Mouse (Mus musculus): Measurements from ENCODE around the gene Olfr844. TPM values are rescaled to one million over a fixed set of nuclear protein-coding genes. Genes with fewer than 3 reads are reported as not detected.

Gene Olfr844
- polyA plus RNA-seq (2015; fragmentation: Nextera tagmentation; extraction: Ambion mirVana), result not detected in 2 replicates

- Histone ChIP-seq H3K27me3 (no peaks in the 10 kb centered on the region), H3K4me3 (no peak within 1 kb of the TSS), H3K4me1 (no peaks in the 10 kb centered on the region), H3K27ac (replicated peaks) (no peak within 1 kb of the TSS), H3K9me3 (peaks cover 5% of the 10 kb centered on the region; the same call in 1 of the 2 replicates), H3K4me2 (replicated peaks) (no peak within 1 kb of the TSS), H3K9ac (replicated peaks) (no peak within 1 kb of the TSS), H3K36me3 (no peaks in the 10 kb centered on the region)
- ATAC-seq (replicated peaks), result no peak
Measured at GRCm38 (mm10) chr9:19316047-19316446, at the start of gene Olfr844. Gene Olfr844 (plus strand): TSS chr9:19316347.

- H3K4me2 ChIP-seq (replicated peaks), result no peak within 1 kb of the TSS
- WGBS, result 80% methylated on average over 1 of the region's 1 CpGs
- H3K4me3 ChIP-seq, result no peak within 1 kb of the TSS
- no peaks in the 10 kb centered on the region for H3K36me3 ChIP-seq
- no peak within 1 kb of the TSS for H3K9ac ChIP-seq (replicated peaks)
- no peaks in the 10 kb centered on the region for H3K4me1 ChIP-seq
- H3K27me3 ChIP-seq, result no peaks in the 10 kb centered on the region
- no peak for ATAC-seq (replicated peaks)
- no peak within 1 kb of the TSS for H3K27ac ChIP-seq (replicated peaks)
- peaks cover 13% of the 10 kb centered on the region for H3K9me3 ChIP-seq
Measured at GRCm38 (mm10) chr9:19336157-19336556, 20.0 kb downstream of the Olfr844 start, which contains the start of gene Olfr845. Gene Olfr845 (plus strand): TSS chr9:19336457.

- WGBS, result 38% methylated on average over 1 of the region's 1 CpGs
- H3K36me3 ChIP-seq, result no peaks in the 10 kb centered on the region
- H3K9ac ChIP-seq (replicated peaks), result no peak within 1 kb of the TSS
- no peaks in the 10 kb centered on the region for H3K27me3 ChIP-seq
- no peak within 1 kb of the TSS for H3K4me3 ChIP-seq
- H3K9me3 ChIP-seq, result 0 out of 2 replicates have a peak, but pooled peaks cover 10% of the 10 kb centered on the region
- no peak for ATAC-seq (replicated peaks)
- no peaks in the 10 kb centered on the region for H3K4me1 ChIP-seq
- no peak within 1 kb of the TSS for H3K4me2 ChIP-seq (replicated peaks)
- H3K27ac ChIP-seq (replicated peaks), result no peak within 1 kb of the TSS
Measured at GRCm38 (mm10) chr9:19363905-19364304, 47.8 kb downstream of the Olfr844 start, which contains the start of gene Olfr846. Gene Olfr846 (minus strand): TSS chr9:19364005.

Other genes starting within 250 kb of the Olfr844 start
- not detected in 2 replicates for gene Olfr836, start 196.0 kb upstream of the Olfr844 start, polyA plus RNA-seq (2015; fragmentation: Nextera tagmentation; extraction: Ambion mirVana)
- gene Olfr837, start 180.0 kb upstream of the Olfr844 start, polyA plus RNA-seq (2015; fragmentation: Nextera tagmentation; extraction: Ambion mirVana), result not detected in 2 replicates
- gene Olfr839-ps1, start 139.0 kb upstream of the Olfr844 start, polyA plus RNA-seq (2015; fragmentation: Nextera tagmentation; extraction: Ambion mirVana), result not detected in 2 replicates
- gene Olfr843, start 64.4 kb upstream of the Olfr844 start, polyA plus RNA-seq (2015; fragmentation: Nextera tagmentation; extraction: Ambion mirVana), result not detected in 2 replicates
- gene Olfr845, start 20.1 kb downstream of the Olfr844 start, polyA plus RNA-seq (2015; fragmentation: Nextera tagmentation; extraction: Ambion mirVana), result not detected in 2 replicates
- gene Olfr846, start 47.7 kb downstream of the Olfr844 start, polyA plus RNA-seq (2015; fragmentation: Nextera tagmentation; extraction: Ambion mirVana), result not detected in 2 replicates
- gene Olfr847, start 62.3 kb downstream of the Olfr844 start, polyA plus RNA-seq (2015; fragmentation: Nextera tagmentation; extraction: Ambion mirVana), result not detected in 2 replicates
- not detected in 2 replicates for gene Olfr849, start 123.9 kb downstream of the Olfr844 start, polyA plus RNA-seq (2015; fragmentation: Nextera tagmentation; extraction: Ambion mirVana)
- gene Olfr850, start 161.9 kb downstream of the Olfr844 start, polyA plus RNA-seq (2015; fragmentation: Nextera tagmentation; extraction: Ambion mirVana), result not detected in 2 replicates
- gene Olfr851, start 176.9 kb downstream of the Olfr844 start, polyA plus RNA-seq (2015; fragmentation: Nextera tagmentation; extraction: Ambion mirVana), result not detected in 2 replicates
- not detected in 2 replicates for gene Olfr853, start 224.7 kb downstream of the Olfr844 start, polyA plus RNA-seq (2015; fragmentation: Nextera tagmentation; extraction: Ambion mirVana)

All from forebrain, embryonic 15.5 days (tissue).